Mouse (Mus musculus) c-Kit-positive CD71-positive TER-119-positive erythroid progenitor cells, embryonic 14.5 days (primary cell): Measurements from ENCODE around the gene Vcam1.

Experiments used
- DNase-seq: peaks from one replicate; pipeline ENCODE4 v3.0.0-alpha.2; 2013; ENCODE audit warnings: low spot score

Gene Vcam1

GRCm38 (mm10) chr3:116129259-116129738 is at the start of gene Vcam1:
Gene Vcam1 (minus strand): TSS chr3:116129688.
- DNase-seq: no peak

DNA sequence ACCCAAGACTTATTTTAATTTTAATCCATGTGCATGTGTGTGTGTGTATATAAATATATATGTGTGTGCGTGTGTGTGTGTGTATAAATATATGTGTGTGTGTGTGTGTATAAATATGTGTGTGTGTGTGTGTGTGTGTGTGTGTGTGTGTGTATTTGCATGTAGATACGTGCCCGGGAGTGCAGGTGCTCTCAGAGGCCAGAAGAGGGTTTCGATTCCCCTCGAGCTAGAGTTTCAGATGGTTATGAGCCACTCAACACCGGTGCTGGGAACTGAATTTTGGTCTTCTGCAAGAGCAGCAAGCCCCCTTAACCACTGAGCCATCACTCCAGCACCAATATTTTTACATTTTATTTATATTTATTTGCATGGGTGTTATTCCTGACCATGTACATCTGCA is 45.6 kb upstream of the Vcam1 start:
- DNase-seq: no peak

DNA sequence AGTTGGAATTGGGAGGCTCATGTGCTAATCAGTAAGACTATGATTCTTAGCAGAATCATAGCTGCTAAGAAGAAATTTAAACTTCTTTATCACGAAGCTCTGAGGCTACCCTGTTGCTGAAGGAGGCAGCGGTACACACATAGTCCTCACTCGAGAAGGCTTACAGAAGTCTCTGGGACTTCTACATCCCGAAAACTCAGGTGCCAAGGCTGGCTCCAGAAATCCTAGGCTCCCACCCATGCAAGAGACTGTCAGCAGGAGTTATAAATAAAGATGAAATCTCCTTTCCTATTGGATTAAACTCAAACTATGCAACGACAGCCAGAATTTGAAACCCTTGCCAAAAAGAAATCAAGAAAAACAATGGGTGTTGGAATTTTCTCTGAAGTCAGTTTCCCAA is 42.0 kb upstream of the Vcam1 start:
- no peak for DNase-seq

DNA sequence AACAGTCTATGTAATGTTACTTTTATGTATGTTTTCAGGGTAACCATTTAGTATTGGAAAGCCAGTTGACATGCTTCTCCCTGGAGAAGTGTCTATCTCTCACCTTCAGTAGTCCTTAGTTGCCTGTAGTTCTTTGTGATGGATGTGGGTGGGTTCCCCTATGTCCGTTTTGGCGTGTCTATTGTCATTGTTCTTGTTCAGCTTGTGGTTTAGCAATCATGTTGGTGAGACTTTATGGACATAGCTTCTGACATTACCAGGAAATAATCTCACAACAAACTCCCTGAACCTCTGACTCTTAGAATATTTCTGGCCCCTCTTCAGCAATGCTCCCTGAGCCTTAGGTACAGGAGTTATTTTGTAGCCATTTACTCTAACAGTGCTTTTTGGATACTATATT is 38.6 kb upstream of the Vcam1 start:
- no peak for DNase-seq

DNA sequence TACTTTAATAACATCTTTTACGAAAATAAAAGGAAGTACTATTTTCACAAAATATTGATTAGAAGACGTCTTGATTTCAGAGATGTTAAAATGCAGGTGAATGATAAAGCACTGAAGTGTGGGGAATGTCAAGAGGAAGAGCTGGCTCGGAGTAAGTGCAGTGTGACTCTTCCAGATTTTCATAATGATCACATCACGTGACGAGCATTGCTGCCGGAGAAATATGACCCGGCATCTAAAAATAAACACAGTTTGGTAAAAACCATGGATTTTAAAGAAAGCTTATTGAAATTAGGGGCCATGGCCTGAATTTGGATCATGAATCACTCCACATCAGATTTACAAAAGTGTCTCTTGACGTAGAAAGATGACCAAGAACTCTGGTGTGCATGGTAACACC is 36.8 kb upstream of the Vcam1 start:
- no peak for DNase-seq

- no peak for DNase-seq
These were observed 35.5 kb upstream of the Vcam1 start for GRCm38 (mm10) chr3:116165030-116165429.

GRCm38 (mm10) chr3:116163517-116163916 is 34.0 kb upstream of the Vcam1 start:
- DNase-seq: no peak

- no peak for DNase-seq
These were observed 32.7 kb upstream of the Vcam1 start for GRCm38 (mm10) chr3:116162097-116162666.

GRCm38 (mm10) chr3:116159376-116159775 is 29.9 kb upstream of the Vcam1 start:
- DNase-seq: no peak

DNA sequence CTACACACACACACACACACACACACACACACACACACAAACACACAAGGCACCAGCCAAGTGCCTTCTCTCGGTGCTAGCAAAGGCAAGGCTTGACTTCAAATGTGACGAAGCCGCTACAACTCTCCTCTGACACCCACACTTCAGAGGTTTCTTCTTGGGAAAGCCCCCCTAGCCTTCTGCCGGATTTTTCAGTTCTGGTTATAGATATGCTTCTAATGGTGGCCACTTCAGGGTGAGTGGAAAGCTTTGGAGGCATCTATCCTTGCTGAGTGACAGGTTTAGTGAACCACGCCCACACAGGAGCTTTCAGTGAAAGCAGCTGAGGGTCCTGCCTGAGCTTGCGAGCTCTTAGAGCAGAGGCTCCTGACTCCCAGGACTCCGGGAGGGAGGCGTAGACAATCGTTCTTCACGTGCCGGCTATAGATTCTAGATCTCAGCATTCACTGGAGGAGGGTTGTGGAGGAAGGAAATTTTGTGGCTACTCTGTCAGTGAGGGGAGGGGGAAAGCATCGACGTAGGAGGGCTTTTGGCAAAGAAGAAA is 28.0 kb upstream of the Vcam1 start:
- DNase-seq: no peak

DNA sequence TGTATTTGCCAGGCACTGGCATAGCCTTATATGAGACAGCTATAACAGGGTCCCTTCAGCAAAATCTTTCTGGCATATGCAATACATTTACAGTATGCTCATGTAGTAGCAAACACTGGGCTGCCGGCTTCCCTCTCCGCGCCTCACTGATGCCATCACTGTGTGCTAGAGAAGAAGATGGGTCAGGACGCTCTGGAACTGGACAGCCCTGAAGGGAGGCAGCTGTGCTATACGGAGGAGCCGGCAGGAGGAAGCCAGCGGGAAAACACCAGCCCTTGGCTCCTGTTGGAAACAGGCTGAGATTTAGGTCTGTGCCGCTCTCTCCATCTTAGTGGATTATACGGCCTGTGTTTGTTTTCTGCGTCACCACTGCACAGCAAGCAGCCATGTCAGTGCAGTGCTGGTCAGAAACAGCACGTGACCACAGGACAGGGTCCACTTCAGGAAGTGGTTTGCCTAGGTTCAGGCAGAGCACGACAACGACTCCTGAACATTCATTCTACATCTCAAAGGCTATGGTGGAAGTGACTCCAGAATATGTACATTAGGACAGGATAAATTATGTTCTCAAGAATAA is 20.7 kb upstream of the Vcam1 start:
- no peak for DNase-seq

- no peak for DNase-seq
These were observed 19.6 kb upstream of the Vcam1 start for GRCm38 (mm10) chr3:116149096-116149495.

DNA sequence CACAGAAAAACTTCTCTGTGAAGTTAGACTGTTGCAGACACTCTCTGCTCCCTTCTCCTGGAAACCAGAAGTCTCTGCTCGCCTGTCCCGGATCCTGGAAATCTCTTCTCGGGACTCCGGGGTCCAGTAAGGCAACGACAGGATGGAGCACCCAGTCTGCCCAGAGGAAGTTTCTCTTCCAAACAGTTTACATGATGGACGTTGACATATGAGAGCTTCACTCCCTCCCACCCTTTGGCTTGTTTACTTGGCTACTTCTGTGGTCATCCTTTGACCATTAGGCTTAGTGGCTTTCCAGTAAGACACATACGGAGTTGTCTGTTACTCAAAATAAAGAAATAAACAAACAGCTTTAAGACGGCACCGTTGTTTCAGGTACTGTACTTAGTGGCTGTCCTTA is 19.2 kb upstream of the Vcam1 start:
- DNase-seq: no peak

GRCm38 (mm10) chr3:116141226-116141625 is 11.7 kb upstream of the Vcam1 start:
- DNase-seq: no peak

- no peak for DNase-seq
These were observed 9.5 kb upstream of the Vcam1 start for GRCm38 (mm10) chr3:116139000-116139399.

- DNase-seq: no peak
These were observed 8.6 kb upstream of the Vcam1 start for GRCm38 (mm10) chr3:116138081-116138480.

- no peak for DNase-seq
These were observed 3.9 kb upstream of the Vcam1 start for GRCm38 (mm10) chr3:116133363-116133762.

DNA sequence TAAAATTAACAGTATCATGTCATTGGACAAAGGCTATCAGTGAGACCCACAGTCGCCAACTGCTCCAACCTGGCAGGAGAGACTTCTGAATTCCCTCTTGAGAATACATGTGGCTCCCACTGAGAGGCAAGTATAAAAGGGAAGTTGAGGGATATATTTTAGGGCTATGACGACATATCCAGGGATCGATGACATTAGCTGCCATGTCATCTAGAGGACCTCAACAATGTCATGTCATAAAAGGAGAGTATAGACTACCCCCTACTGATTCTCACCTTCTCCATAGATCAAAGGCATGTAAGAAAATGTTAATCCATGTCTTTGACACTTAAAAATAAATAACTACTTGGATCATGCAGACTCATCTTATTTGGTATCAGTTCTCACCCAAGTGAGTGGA is 1.2 kb upstream of the Vcam1 start:
- DNase-seq: no peak

DNA sequence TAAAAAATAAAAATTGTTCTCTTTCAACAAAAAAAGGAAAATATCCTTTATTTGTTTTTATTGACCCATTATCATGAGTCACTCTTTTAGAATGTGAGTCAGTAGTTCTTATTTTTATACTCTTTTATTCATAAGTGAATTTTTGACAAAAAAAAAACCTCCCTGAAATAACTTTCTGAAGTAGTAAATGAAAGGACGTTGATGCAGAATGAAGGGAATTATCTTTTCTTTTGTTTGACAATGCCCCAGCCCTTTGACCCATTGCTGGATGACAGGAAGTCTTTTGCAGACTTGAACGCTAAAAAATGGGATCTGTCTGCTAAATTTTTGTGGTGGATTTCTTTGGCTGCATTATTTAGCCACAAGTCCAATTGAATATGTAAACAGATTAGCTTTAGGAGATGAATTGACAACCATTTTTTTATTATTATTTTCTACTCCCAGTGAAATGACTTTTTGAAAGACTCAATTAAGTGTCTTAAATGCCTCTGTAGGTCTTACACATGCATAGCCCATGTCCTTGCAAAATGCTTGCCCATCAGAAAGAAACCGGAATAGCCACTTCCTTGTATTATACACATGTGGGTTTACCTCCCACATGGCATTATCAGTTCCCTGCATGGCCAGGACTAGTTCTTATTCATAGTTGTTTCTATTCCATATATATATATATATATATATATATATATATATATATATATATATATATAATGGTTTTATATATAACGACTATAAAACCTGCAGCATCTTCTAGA is 530 bp upstream of the Vcam1 start:
- DNase-seq: no peak

- DNase-seq: no peak
These were observed 930 bp downstream of the Vcam1 start for GRCm38 (mm10) chr3:116128311-116129204.

DNA sequence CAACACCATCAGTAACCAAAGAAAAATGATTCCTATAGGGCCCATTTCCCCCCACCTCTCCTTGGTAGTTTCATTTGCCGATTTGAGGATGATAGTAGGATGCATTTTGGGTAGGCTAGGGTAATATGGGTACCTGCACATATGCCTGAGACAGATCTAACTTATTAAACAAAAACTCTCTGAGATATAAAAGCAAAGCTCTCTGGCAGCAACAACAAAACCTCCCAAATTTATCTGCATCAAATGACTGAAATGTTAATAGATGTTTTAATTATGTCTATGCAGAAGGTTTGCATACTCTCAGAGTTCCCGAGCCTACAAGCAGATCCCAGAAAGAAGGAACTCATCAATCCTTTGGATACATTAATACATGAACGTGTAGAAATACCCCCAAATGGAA is 1.7 kb downstream of the Vcam1 start:
- DNase-seq: no peak

DNA sequence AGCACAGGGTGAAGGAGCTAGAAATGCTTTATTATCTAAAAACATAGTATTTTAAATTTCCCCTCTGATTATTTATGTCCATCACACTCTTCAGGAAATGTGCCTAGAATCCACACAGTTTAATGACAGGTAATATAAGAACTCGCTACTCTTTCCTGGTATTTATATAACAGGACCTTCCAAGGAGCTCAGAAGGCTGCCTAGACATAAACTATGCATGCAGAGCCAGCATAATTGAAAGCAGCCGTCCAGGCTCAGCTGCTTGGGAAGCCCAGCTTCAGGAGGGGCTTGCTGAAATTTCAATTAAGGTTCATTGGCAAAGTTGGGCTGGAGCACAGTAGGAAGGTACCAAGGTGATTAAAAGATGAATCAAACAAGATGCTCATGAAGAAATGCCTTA is 2.2 kb downstream of the Vcam1 start:
- no peak for DNase-seq
